Mouse (Mus musculus) kidney, embryonic 14.5 days (tissue): Measurements from ENCODE around the gene Vwa3b. TPM values are rescaled to one million over a fixed set of nuclear protein-coding genes. Genes with fewer than 3 reads are reported as not detected.
"Not testable (repeated sequence)": the region's sequence is repeated elsewhere in the genome, so short reads cannot be mapped to it uniquely, and the experiment has no call there.

Experiments used
- ATAC-seq: fragments of 200-750 bp; cut with Nextera tagmentation; 2 replicates; pipeline ENCODE4 v1.8.0; 2017; ENCODE audit warnings: moderate number of reproducible peaks, mild to moderate bottlenecking, moderate TSS enrichment, moderate library complexity; ENCODE audit not compliant: low FRiP score, low TSS enrichment
- H3K27ac ChIP-seq: fragments of 300-500 bp; sonication (generic); 2 replicates; pipeline ENCODE4 v1.5.1; 2014; ENCODE audit warnings: low read depth, mild to moderate bottlenecking, low read length, moderate library complexity, mixed read lengths
- H3K27me3 ChIP-seq: fragments of 300-500 bp; sonication (generic); 2 replicates; pipeline ENCODE4 v1.6.1; 2014; ENCODE audit warnings: mild to moderate bottlenecking, low read length; ENCODE audit not compliant: control insufficient read depth, insufficient read depth
- H3K36me3 ChIP-seq: fragments of 300-500 bp; sonication (generic); 2 replicates; pipeline ENCODE4 v1.6.1; 2014; ENCODE audit warnings: low read length, mixed read lengths; ENCODE audit not compliant: control insufficient read depth, insufficient read depth
- H3K4me1 ChIP-seq: fragments of 300-500 bp; sonication (generic); 2 replicates; pipeline ENCODE4 v1.6.1; 2014; ENCODE audit warnings: low read length, mixed read lengths; ENCODE audit not compliant: control insufficient read depth, insufficient read depth
- H3K4me2 ChIP-seq: fragments of 300-500 bp; sonication (generic); replicated peaks from 2 replicates; pipeline ENCODE4 v1.6.1; 2014; ENCODE audit warnings: low read depth, mild to moderate bottlenecking, low read length
- H3K4me3 ChIP-seq: fragments of 300-500 bp; sonication (generic); 2 replicates; pipeline ENCODE4 v1.5.1; 2014; ENCODE audit warnings: mild to moderate bottlenecking, low read length
- H3K9ac ChIP-seq: fragments of 300-500 bp; sonication (generic); 2 replicates; pipeline ENCODE4 v1.6.1; 2014; ENCODE audit warnings: low read depth, mild to moderate bottlenecking, low read length, moderate library complexity
- H3K9me3 ChIP-seq: fragments of 300-500 bp; sonication (generic); 2 replicates; pipeline ENCODE4 v1.6.1; 2016; ENCODE audit warnings: low read length; ENCODE audit not compliant: control insufficient read depth
- WGBS: fragments of 180-500 bp; shearing (Covaris S2); extraction: QIAGEN DNeasy Blood & Tissue Kit; methylation state at CpG from one replicate; pipeline ENCODE4 v1.1.7; 2014; 5-methylcytosine and 5-hydroxymethylcytosine counted together
- polyA plus RNA-seq: library from polyadenylated mRNA; unstranded; fragments of >200 nt; fragmentation: Nextera tagmentation; extraction: Ambion mirVana; gene quantifications from 2 replicates; pipeline ENCODE4 v1.2.1, GENCODE M21; 2014

Gene Vwa3b
- polyA plus RNA-seq, 1 experiment from 2014 or later, result not detected

GRCm38 (mm10) chr1:37005036-37005435 lies 21.4 kb upstream of the Vwa3b start:
- Histone ChIP-seq H3K36me3 (no peaks in the 10 kb centered on the region), H3K9ac (no peak overlapping the region), H3K4me2 (no peak overlapping the region), H3K9me3 (no peaks in the 10 kb centered on the region), H3K4me3 (no peak overlapping the region), H3K27ac (no peak overlapping the region), H3K27me3 (no peaks in the 10 kb centered on the region), H3K4me1 (no peaks in the 10 kb centered on the region)
- ATAC-seq, result no peak
- 90% methylated on average over 5 of the region's 5 CpGs for WGBS

- H3K9me3 ChIP-seq, H3K36me3 ChIP-seq, H3K4me2 ChIP-seq, H3K9ac ChIP-seq, H3K4me1 ChIP-seq, H3K27me3 ChIP-seq, ATAC-seq, H3K4me3 ChIP-seq, H3K27ac ChIP-seq: not testable (repeated sequence)
- WGBS, result 88% methylated on average over 11 of the region's 11 CpGs
Observed at GRCm38 (mm10) chr1:37006529-37006928, 19.9 kb upstream of the Vwa3b start.

GRCm38 (mm10) chr1:37009880-37010279 lies 16.5 kb upstream of the Vwa3b start:
- Histone ChIP-seq H3K27me3 (no peaks in the 10 kb centered on the region), H3K4me1 (0 out of 2 replicates have a peak, but pooled peaks cover 4% of the 10 kb centered on the region), H3K9ac (no peak overlapping the region), H3K4me3 (no peak overlapping the region), H3K27ac (no peak overlapping the region), H3K4me2 (no peak overlapping the region), H3K9me3 (no peaks in the 10 kb centered on the region), H3K36me3 (no peaks in the 10 kb centered on the region)
- ATAC-seq, result no peak
- WGBS, result 67% methylated on average over 10 of the region's 10 CpGs

- Histone ChIP-seq H3K4me2 (no peak overlapping the region), H3K9me3 (no peaks in the 10 kb centered on the region), H3K4me1 (0 out of 2 replicates have a peak, but pooled peaks cover 4% of the 10 kb centered on the region), H3K9ac (no peak overlapping the region), H3K4me3 (no peak overlapping the region), H3K27ac (no peak overlapping the region), H3K36me3 (no peaks in the 10 kb centered on the region), H3K27me3 (no peaks in the 10 kb centered on the region)
- ATAC-seq, result no peak
- WGBS, result 67% methylated on average over 3 of the region's 3 CpGs
Observed at GRCm38 (mm10) chr1:37011626-37012209, 14.7 kb upstream of the Vwa3b start.

GRCm38 (mm10) chr1:37013006-37013405 lies 13.4 kb upstream of the Vwa3b start:
- H3K27me3 ChIP-seq, result no peaks in the 10 kb centered on the region
- 81% methylated on average over 2 of the region's 2 CpGs for WGBS
- no peaks in the 10 kb centered on the region for H3K36me3 ChIP-seq

GRCm38 (mm10) chr1:37013687-37014086 lies 12.7 kb upstream of the Vwa3b start:
- 0 out of 2 replicates have a peak, but pooled peaks cover 4% of the 10 kb centered on the region for H3K4me1 ChIP-seq
- 67% methylated on average over 7 of the region's 7 CpGs for WGBS
- no peaks in the 10 kb centered on the region for H3K36me3 ChIP-seq
- H3K9ac ChIP-seq, result no peak overlapping the region
- ATAC-seq, result no peak
- H3K27me3 ChIP-seq, result no peaks in the 10 kb centered on the region
- H3K9me3 ChIP-seq, result no peaks in the 10 kb centered on the region
- no peak overlapping the region for H3K4me2 ChIP-seq
- H3K4me3 ChIP-seq, result no peak overlapping the region
- H3K27ac ChIP-seq, result no peak overlapping the region

More at GRCm38 (mm10) chr1:37013006-37013405, 13.4 kb upstream of the Vwa3b start:
- 0 out of 2 replicates have a peak, but pooled peaks cover 4% of the 10 kb centered on the region for H3K4me1 ChIP-seq
- H3K4me2 ChIP-seq, result no peak overlapping the region
- no peak overlapping the region for H3K4me3 ChIP-seq
- H3K9ac ChIP-seq, result no peak overlapping the region
- no peak for ATAC-seq
- H3K9me3 ChIP-seq, result no peaks in the 10 kb centered on the region
- no peak overlapping the region for H3K27ac ChIP-seq

GRCm38 (mm10) chr1:37019017-37019416 lies 7.4 kb upstream of the Vwa3b start:
- Histone ChIP-seq H3K4me1 (no peaks in the 10 kb centered on the region), H3K36me3 (no peaks in the 10 kb centered on the region), H3K27ac (no peak overlapping the region), H3K27me3 (no peaks in the 10 kb centered on the region), H3K9ac (no peak overlapping the region), H3K4me2 (no peak overlapping the region), H3K9me3 (no peaks in the 10 kb centered on the region), H3K4me3 (no peak overlapping the region)
- WGBS, result 90% methylated on average over 6 of the region's 6 CpGs
- ATAC-seq, result no peak

- Histone ChIP-seq H3K4me3 (no peak overlapping the region), H3K4me2 (no peak overlapping the region), H3K27me3 (no peaks in the 10 kb centered on the region), H3K36me3 (no peaks in the 10 kb centered on the region), H3K4me1 (no peaks in the 10 kb centered on the region), H3K27ac (no peak overlapping the region), H3K9ac (no peak overlapping the region), H3K9me3 (no peaks in the 10 kb centered on the region)
- ATAC-seq, result no peak
- WGBS, result 68% methylated on average over 2 of the region's 2 CpGs
Observed at GRCm38 (mm10) chr1:37022704-37023103, 3.7 kb upstream of the Vwa3b start.

- 94% methylated on average over 7 of the region's 7 CpGs for WGBS
Observed at GRCm38 (mm10) chr1:37024736-37025135, 1.7 kb upstream of the Vwa3b start.

More at GRCm38 (mm10) chr1:37024736-37025135, 1.7 kb upstream of the Vwa3b start:
- Histone ChIP-seq H3K4me2 (no peak overlapping the region), H3K27me3 (no peaks in the 10 kb centered on the region), H3K27ac (no peak overlapping the region), H3K9me3 (no peaks in the 10 kb centered on the region), H3K36me3 (no peaks in the 10 kb centered on the region), H3K4me3 (no peak overlapping the region), H3K4me1 (0 out of 2 replicates have a peak, but pooled peaks cover 2% of the 10 kb centered on the region), H3K9ac (no peak overlapping the region)
- ATAC-seq, result no peak
